Mouse (Mus musculus) ES-E14 (cell line): ENCODE data around the gene Tspoap1.

Experiments used
- HCFC1 ChIP-seq: IDR thresholded peaks from 2 replicates; pipeline ENCODE4 v1.6.1; 2012; ENCODE audit warnings: low read length, inconsistent platforms, borderline replicate concordance; ENCODE audit not compliant: insufficient read depth
- MAFK ChIP-seq: IDR thresholded peaks from 2 replicates; pipeline ENCODE4 v1.6.1; 2014; ENCODE audit warnings: mild to moderate bottlenecking, low read depth, low read length, inconsistent platforms; ENCODE audit not compliant: insufficient read depth

DNA sequence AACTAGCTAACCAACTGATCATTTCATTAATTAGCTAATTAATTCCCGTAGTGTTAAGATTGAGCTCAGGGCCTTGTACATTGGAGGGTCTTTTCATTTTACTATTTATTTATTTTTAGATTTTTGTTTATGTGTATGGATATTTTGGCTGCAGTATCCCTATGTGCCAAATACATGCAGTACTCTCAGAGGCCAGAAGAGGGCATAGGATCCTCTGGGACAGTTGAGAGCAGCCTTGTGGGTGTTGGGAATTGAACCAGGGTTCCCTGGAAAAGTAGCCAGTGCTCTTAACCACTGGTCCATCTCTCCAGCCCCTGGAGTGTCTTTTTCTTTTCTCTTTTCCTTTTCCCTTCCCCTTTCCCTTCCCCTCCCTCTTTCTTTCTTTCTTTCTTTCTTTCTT is 45.1 kb downstream of the Tspoap1 start:
- TF ChIP-seq HCFC1 (no peak), MAFK (no peak)
